Comparison of ENCODE assay signal across 10 mouse cellular contexts in genomic region chr12:94420918-94421317, GRCm38 (mm10).
DNase-seq lines count a peak whose midpoint lies in the region; ATAC-seq and TF ChIP-seq lines count a peak whose summit lies in the region.
"Had no signal": no experiment of that assay in that cellular context is flagged by ENCODE, and none has a peak within 500 bp of the region (broad histone marks: within the 10 kb centered on the region; RNA-seq: fewer than 3 reads in every experiment).

No protein-coding gene starts in this region.

- H3K79me3 ChIP-seq in C2C12 (ENCODE audit: low read depth), result no peaks in the 10 kb centered on the region

- ATAC-seq in heart, postnatal 0 days (ENCODE audit: insufficient read depth, low read depth), result peak; percentile 75
- 0 out of 2 replicates have a peak, but pooled peaks have one; percentile 21 for ATAC-seq in liver, embryonic 14.5 days (ENCODE audit: insufficient read depth)
- ATAC-seq in cerebellum, adult (ENCODE audit: insufficient number of reproducible peaks, low FRiP score, low TSS enrichment), result no peak

- H3K27me3 ChIP-seq in C2C12 (ENCODE audit: control insufficient read depth, insufficient read depth, insufficient read length), result no peaks in the 10 kb centered on the region
- no peaks in the 10 kb centered on the region for H3K27me3 ChIP-seq in heart, postnatal 0 days (ENCODE audit: control insufficient read depth, insufficient read depth, low read length)
- H3K27me3 ChIP-seq in liver, embryonic 14.5 days (ENCODE audit: control insufficient read depth, insufficient read depth, low read length), result no peaks in the 10 kb centered on the region
- H3K27me3 ChIP-seq: midbrain, embryonic 12.5 days; stomach, embryonic 15.5 days had no signal

- no peak overlapping the region for H3K4me3 ChIP-seq in C2C12 (ENCODE audit: insufficient read depth, poor library complexity, severe bottlenecking)
- no peak overlapping the region for H3K4me3 ChIP-seq in heart, postnatal 0 days (ENCODE audit: low read depth, low read length)
- H3K4me3 ChIP-seq in liver, embryonic 14.5 days (ENCODE audit: insufficient read depth in 1 of 2, low read depth in 2 of 2, low read length in 2 of 2), result no peak overlapping the region
- H3K4me3 ChIP-seq: midbrain, embryonic 12.5 days; stomach, embryonic 15.5 days had no signal

- H3K27ac ChIP-seq in heart, postnatal 0 days (ENCODE audit: low read depth), result no peak overlapping the region
- H3K27ac ChIP-seq in liver, embryonic 14.5 days, result no peak overlapping the region
- H3K27ac ChIP-seq: midbrain, embryonic 12.5 days; stomach, embryonic 15.5 days had no signal

- H3K79me2 ChIP-seq in C2C12 (ENCODE audit: control insufficient read depth, insufficient read depth), result no peaks in the 10 kb centered on the region

- H3ac ChIP-seq in C2C12 (ENCODE audit: control insufficient read depth, insufficient read length, low read depth), result no peak overlapping the region

- H3K9me3 ChIP-seq in heart, postnatal 0 days (replicated peaks; ENCODE audit: control insufficient read depth, low read length), result no peaks in the 10 kb centered on the region
- no peaks in the 10 kb centered on the region for H3K9me3 ChIP-seq in liver, embryonic 14.5 days (ENCODE audit: control insufficient read depth, low read length)
- H3K9me3 ChIP-seq: midbrain, embryonic 12.5 days; stomach, embryonic 15.5 days had no signal

- H3K4me1 ChIP-seq in heart, postnatal 0 days (ENCODE audit: control insufficient read depth, insufficient read depth), result no peaks in the 10 kb centered on the region
- no peaks in the 10 kb centered on the region; a peak in 1 of 4 replicates for H3K4me1 ChIP-seq in liver, embryonic 14.5 days (replicated peaks; ENCODE audit: control insufficient read depth in 2 of 2, insufficient read depth in 2 of 2, low read length in 1 of 2)
- H3K4me1 ChIP-seq: stomach, embryonic 15.5 days had no signal

- no peak overlapping the region for H3K4me2 ChIP-seq in heart, postnatal 0 days (ENCODE audit: low read depth, low read length)
- H3K4me2 ChIP-seq in liver, embryonic 14.5 days (ENCODE audit: low read depth), result no peak overlapping the region
- H3K4me2 ChIP-seq: midbrain, embryonic 12.5 days; stomach, embryonic 15.5 days had no signal

- WGBS in heart, postnatal 0 days, result 15% methylated on average over 5 of the region's 5 CpGs
- WGBS in liver, embryonic 14.5 days (ENCODE audit: insufficient replicate concordance), result 19% methylated on average over 5 of the region's 5 CpGs

- peak; percentile 93 for TF ChIP-seq EP300 in heart, postnatal 0 days (IDR thresholded peaks at IDR 0.05; ENCODE audit: low read depth)
- no peak for TF ChIP-seq EP300 in liver, embryonic 14.5 days (IDR thresholded peaks at IDR 0.05; ENCODE audit: low read depth)

- TF ChIP-seq CTCF in C2C12 (IDR thresholded peaks at IDR 0.05; ENCODE audit: control insufficient read depth, insufficient read depth, insufficient read length), result no peak
- TF ChIP-seq CTCF in heart, postnatal 0 days (IDR thresholded peaks at IDR 0.05; ENCODE audit: low read depth), result no peak
- no peak for TF ChIP-seq CTCF in liver, embryonic 14.5 days (IDR thresholded peaks at IDR 0.05; ENCODE audit: low read depth)

- no peak overlapping the region for H3K9ac ChIP-seq in heart, postnatal 0 days (replicated peaks; ENCODE audit: low read depth, low read length)
- H3K9ac ChIP-seq in liver, embryonic 14.5 days (replicated peaks), result no peak overlapping the region
- H3K9ac ChIP-seq: midbrain, embryonic 12.5 days; stomach, embryonic 15.5 days had no signal

- DNase-seq in embryo, embryonic 10 days (ENCODE audit: low spot score), result peak; percentile 22
- no peak for DNase-seq in embryo, embryonic 9.5 days (ENCODE audit: extremely low spot score)
- peak; percentile 73 for DNase-seq in heart, postnatal 0 days (ENCODE audit: low spot score)
- DNase-seq in liver, embryonic 14.5 days (ENCODE audit: low read depth in 3 of 3, low spot score in 3 of 3), result no peak
- DNase-seq in cerebellum, postnatal 14 days, result no peak
- no peak for DNase-seq in layer of hippocampus, adult 8-10 months (ENCODE audit: low spot score in 2 of 2)

- H3K36me3 ChIP-seq in C2C12 (ENCODE audit: control insufficient read depth, insufficient read depth), result no peaks in the 10 kb centered on the region
- H3K36me3 ChIP-seq in heart, postnatal 0 days (replicated peaks; ENCODE audit: control insufficient read depth, insufficient read depth, low read length), result no peaks in the 10 kb centered on the region
- no peaks in the 10 kb centered on the region for H3K36me3 ChIP-seq in liver, embryonic 14.5 days (replicated peaks; ENCODE audit: control insufficient read depth, insufficient read depth, low read depth)
- H3K36me3 ChIP-seq: midbrain, embryonic 12.5 days; stomach, embryonic 15.5 days had no signal

TF ChIP-seq in C2C12, 6 proteins besides CTCF, POLR2A, EP300 and RAD21:
- TF ChIP-seq USF1 (IDR thresholded peaks at IDR 0.05; ENCODE audit: low read depth), result peak; percentile 88
- no peak for TF ChIP-seq CEBPB (IDR thresholded peaks at IDR 0.05; ENCODE audit: low read depth)
- peak; percentile 25 for TF ChIP-seq MYOD1 (IDR thresholded peaks at IDR 0.05; ENCODE audit: control insufficient read depth, insufficient read length, low read depth)
- no peak for TF ChIP-seq MYOG (IDR thresholded peaks at IDR 0.05; ENCODE audit: control insufficient read depth, extremely low read depth, insufficient read length)

Comparison
In these comparisons a context has a peak if more than half of its experiments do, and no peak if none do; other contexts are left out.
1. DNase-seq: peak in embryo, embryonic 10 days (single experiment) and heart, postnatal 0 days (single experiment); none in embryo, embryonic 9.5 days (single experiment), liver, embryonic 14.5 days (0 of 3), cerebellum, postnatal 14 days (0 of 2) and layer of hippocampus, adult 8-10 months (0 of 2).